Mouse (Mus musculus) hindbrain, embryonic 14.5 days (tissue): ENCODE data around the gene Rtbdn. TPM values are rescaled to one million over a fixed set of nuclear protein-coding genes. Genes with fewer than 3 reads are reported as not detected.

Experiments used
- ATAC-seq: fragments of 200-750 bp; cut with Nextera tagmentation; 2 replicates; pipeline ENCODE4 v1.8.0; 2017; ENCODE audit warnings: moderate number of reproducible peaks, mild to moderate bottlenecking, moderate TSS enrichment, moderate library complexity; ENCODE audit not compliant: low FRiP score
- DNase-seq: peaks from one replicate; pipeline ENCODE4 v3.0.0-alpha.2; 2015; ENCODE audit warnings: low spot score
- H3K27ac ChIP-seq: fragments of 300-500 bp; sonication (generic); 2 replicates; pipeline ENCODE4 v1.5.1; 2014; ENCODE audit warnings: mild to moderate bottlenecking, moderate library complexity
- H3K27me3 ChIP-seq: fragments of 300-500 bp; sonication (generic); 2 replicates; pipeline ENCODE4 v1.6.1; 2014; ENCODE audit warnings: mild to moderate bottlenecking, low read length, mixed read lengths; ENCODE audit not compliant: control insufficient read depth, insufficient read depth
- H3K36me3 ChIP-seq: fragments of 300-500 bp; sonication (generic); replicated peaks from 2 replicates; pipeline ENCODE4 v1.6.1; 2014; ENCODE audit not compliant: control insufficient read depth, insufficient read depth
- H3K4me1 ChIP-seq: fragments of 300-500 bp; sonication (generic); replicated peaks from 2 replicates; pipeline ENCODE4 v1.6.1; 2014; ENCODE audit warnings: antibody characterized with exemption, low read length, mixed read lengths; ENCODE audit not compliant: control insufficient read depth, insufficient read depth
- H3K4me2 ChIP-seq: fragments of 300-500 bp; sonication (generic); replicated peaks from 2 replicates; pipeline ENCODE4 v1.6.1; 2014; ENCODE audit warnings: mild to moderate bottlenecking, moderate library complexity
- H3K4me3 ChIP-seq: fragments of 300-500 bp; sonication (generic); replicated peaks from 2 replicates; pipeline ENCODE4 v1.5.1; 2014; ENCODE audit warnings: mild to moderate bottlenecking, low read length
- H3K9ac ChIP-seq: fragments of 300-500 bp; sonication (generic); 2 replicates; pipeline ENCODE4 v1.6.1; 2014
- H3K9me3 ChIP-seq: fragments of 300-500 bp; sonication (generic); 2 replicates; pipeline ENCODE4 v1.6.1; 2016; ENCODE audit warnings: low read length; ENCODE audit not compliant: control insufficient read depth
- WGBS: fragments of 180-500 bp; shearing (Covaris S2); extraction: QIAGEN DNeasy Blood & Tissue Kit; methylation state at CpG from one replicate; pipeline ENCODE4 v1.1.7; 2014; 5-methylcytosine and 5-hydroxymethylcytosine counted together
- polyA plus RNA-seq: library from polyadenylated mRNA; unstranded; fragments of >200 nt; fragmentation: Nextera tagmentation; extraction: Ambion mirVana; gene quantifications from 2 replicates; pipeline ENCODE4 v1.2.1, GENCODE M21; 2014

The Rtbdn gene
- polyA plus RNA-seq, 1 experiment from 2014 or later: 1.8 TPM

DNA sequence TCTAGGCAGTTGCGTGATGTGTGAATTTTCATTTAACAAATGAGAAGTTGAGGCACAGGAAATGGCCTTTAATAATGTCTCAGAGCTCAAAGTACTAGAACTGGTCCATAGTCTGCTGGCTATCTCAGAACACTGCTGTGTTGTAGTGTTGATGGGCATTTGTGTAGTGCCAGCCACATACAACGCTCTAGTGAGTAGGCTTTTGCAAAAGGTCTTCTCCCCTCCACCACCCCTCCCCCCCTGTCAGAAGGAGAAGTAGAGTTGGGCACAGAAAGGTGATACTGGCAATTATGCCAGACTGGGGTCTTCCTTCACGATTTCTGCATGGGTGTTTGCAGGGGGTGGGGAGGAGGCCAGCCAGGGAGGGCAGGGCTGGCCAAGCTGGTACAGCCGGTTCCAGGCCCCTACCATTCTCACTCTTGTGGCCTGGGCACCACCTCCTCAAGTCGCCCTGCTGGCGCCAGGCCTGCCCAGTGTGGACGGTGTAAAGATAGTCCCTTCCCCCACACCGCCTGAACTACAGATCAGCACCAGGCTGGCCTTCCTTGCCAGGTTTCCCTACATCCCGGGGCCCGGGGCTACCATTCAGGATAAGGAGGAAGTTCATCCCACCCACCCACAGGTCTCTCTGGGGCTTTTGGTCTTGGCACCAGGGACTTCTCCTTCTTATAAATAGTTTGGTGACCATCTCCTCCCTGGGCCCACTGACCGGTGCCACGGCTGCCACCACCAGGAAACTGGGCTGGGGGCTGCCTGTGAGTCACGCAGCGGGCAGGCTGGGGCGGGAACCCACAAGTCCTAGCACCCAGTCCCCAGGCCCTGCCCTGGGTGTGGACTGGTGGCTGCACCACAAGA is 35.1 kb downstream of the Rtbdn start:
- Histone ChIP-seq H3K9me3 (no peaks in the 10 kb centered on the region), H3K27me3 (peaks cover 17% of the 10 kb centered on the region), H3K9ac (no peak overlapping the region), H3K27ac (peak overlapping the region; percentile 15; the same call in 1 of the 2 replicates), H3K4me3 (no peak overlapping the region), H3K4me1 (peaks cover 46% of the 10 kb centered on the region), H3K36me3 (no peaks in the 10 kb centered on the region), H3K4me2 (no peak overlapping the region)
- WGBS: 84% methylated on average over 15 of the region's 15 CpGs
- ATAC-seq (no peak), DNase-seq (no peak)

DNA sequence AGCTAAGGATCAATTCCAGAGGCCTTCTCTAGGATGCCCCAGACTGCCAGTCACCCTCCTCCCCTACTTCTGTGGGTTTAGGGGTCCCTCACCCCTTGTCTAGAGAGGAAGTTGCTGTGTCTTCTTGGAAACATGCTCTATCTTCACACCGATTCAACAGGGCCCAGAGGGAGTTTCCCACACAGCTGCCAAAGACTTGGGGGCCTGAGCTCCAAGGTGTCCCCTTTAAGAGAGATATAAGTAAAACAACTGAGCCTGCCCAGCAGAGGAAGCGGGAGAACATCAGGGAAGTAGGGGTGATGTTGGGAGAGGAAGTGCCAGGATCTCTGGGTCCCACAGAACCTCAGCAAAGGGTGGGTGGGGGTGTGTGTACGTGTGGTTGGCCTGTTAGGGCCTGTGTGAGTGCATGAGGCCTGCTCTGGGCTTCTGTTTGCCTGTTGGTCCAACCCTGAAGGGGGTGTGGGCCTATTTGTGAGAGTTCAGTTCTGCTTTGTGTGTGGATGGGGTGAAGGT is 35.8 kb downstream of the Rtbdn start:
- 69% methylated on average over 3 of the region's 3 CpGs for WGBS
- no peak overlapping the region for H3K27ac ChIP-seq
- H3K4me2 ChIP-seq: no peak overlapping the region
- no peak overlapping the region for H3K9ac ChIP-seq
- ATAC-seq (no peak), DNase-seq (no peak)
- H3K36me3 ChIP-seq: no peaks in the 10 kb centered on the region
- H3K9me3 ChIP-seq: no peaks in the 10 kb centered on the region
- H3K4me1 ChIP-seq: peaks cover 41% of the 10 kb centered on the region
- peaks cover 23% of the 10 kb centered on the region for H3K27me3 ChIP-seq
- no peak overlapping the region for H3K4me3 ChIP-seq

- Histone ChIP-seq H3K4me3 (peak overlapping the region; percentile 48; the same call in 1 of the 2 replicates), H3K4me2 (peak overlapping the region; percentile 89)
- WGBS: 15% methylated on average over 16 of the region's 16 CpGs
These were observed 37.7 kb downstream of the Rtbdn start for GRCm38 (mm10) chr8:84984294-84985048.

GRCm38 (mm10) chr8:84985049-84985683 is 38.4 kb downstream of the Rtbdn start:
- no peaks in the 10 kb centered on the region for H3K9me3 ChIP-seq
- DNase-seq (no peak), ATAC-seq (no peak)
- H3K27ac ChIP-seq: peak overlapping the region; percentile 73
- peak overlapping the region; percentile 48 for H3K4me3 ChIP-seq
- peak overlapping the region; percentile 89 for H3K4me2 ChIP-seq
- H3K36me3 ChIP-seq: no peaks in the 10 kb centered on the region
- peak overlapping the region; percentile 58 for H3K9ac ChIP-seq
- under 1% methylated on average over 23 of the region's 23 CpGs for WGBS
- H3K27me3 ChIP-seq: peaks cover 25% of the 10 kb centered on the region
- H3K4me1 ChIP-seq: peaks cover 31% of the 10 kb centered on the region

More at GRCm38 (mm10) chr8:84984294-84985048, 37.7 kb downstream of the Rtbdn start:
- Histone ChIP-seq H3K4me1 (peaks cover 32% of the 10 kb centered on the region), H3K27me3 (peaks cover 25% of the 10 kb centered on the region), H3K9ac (peak overlapping the region; percentile 58; the same call in 1 of the 2 replicates), H3K9me3 (no peaks in the 10 kb centered on the region), H3K36me3 (no peaks in the 10 kb centered on the region), H3K27ac (peak overlapping the region; percentile 44)
- ATAC-seq (no peak), DNase-seq (no peak)

DNA sequence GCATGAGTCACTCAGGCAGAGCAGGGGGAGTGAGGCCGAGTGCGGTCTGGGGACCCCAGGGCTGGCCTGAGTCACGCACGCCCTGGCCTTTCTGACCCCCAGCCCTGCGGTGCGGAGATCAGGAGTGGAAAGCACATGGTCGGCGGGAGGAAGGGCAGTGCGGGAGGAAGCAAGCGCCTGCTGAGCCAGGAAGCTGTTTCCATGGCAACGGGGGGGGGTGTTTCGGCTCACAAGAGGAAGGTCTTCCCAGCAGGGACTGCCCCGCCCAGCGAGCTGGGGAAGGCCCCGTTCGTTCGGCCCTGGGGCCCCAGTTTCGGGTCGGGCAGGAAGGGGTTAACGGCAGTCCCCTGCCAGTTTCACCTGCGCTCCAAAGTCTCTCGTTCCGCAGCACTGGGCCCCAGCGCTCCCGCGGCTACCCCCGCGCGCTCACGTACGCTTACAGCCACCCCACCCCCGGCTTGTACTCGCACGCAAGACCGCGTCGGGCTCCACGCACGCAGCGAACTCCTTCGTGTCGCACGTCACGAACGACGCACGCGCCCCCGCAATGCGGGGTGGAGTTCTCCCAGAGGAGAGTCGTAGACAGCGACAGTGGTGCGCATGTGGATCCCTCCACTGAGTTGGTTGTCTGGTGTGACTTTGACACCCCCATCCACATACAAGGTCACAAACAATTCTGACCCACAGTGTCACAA is 39.0 kb downstream of the Rtbdn start:
- Histone ChIP-seq H3K27me3 (peaks cover 25% of the 10 kb centered on the region), H3K4me3 (peak overlapping the region; percentile 48), H3K4me2 (peak overlapping the region; percentile 89), H3K9me3 (no peaks in the 10 kb centered on the region), H3K27ac (peak overlapping the region; percentile 73), H3K9ac (peak overlapping the region; percentile 58), H3K4me1 (peaks cover 26% of the 10 kb centered on the region), H3K36me3 (no peaks in the 10 kb centered on the region)
- WGBS: under 1% methylated on average over 50 of the region's 53 CpGs
- peak; percentile 32 for ATAC-seq
- peak; percentile 82 for DNase-seq

GRCm38 (mm10) chr8:84986379-84986945 is 39.7 kb downstream of the Rtbdn start:
- DNase-seq: no peak
- no peak for ATAC-seq

DNA sequence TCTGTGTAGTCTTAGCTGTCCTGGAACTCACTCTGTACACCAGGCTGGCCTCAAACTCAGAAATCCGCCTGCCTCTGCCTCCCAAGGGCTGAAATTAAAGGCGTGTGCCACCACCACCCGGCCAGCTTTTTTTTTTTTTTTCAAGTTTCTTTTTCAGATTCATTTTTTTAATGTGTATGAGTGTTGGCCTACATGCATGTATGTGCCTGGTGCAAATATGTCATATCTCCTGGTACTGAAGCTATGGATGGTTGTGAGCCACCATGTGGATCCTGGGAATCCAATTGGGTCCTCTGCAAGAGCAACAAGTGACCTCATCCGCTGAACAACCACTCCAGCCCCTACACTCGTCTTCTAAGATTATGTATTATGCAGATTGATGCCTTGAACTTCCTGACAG is 40.6 kb downstream of the Rtbdn start:
- no peak overlapping the region for H3K4me2 ChIP-seq
- no peaks in the 10 kb centered on the region for H3K9me3 ChIP-seq
- H3K27me3 ChIP-seq: peaks cover 25% of the 10 kb centered on the region
- H3K27ac ChIP-seq: no peak overlapping the region
- no peak for ATAC-seq
- DNase-seq: no peak
- no peaks in the 10 kb centered on the region for H3K36me3 ChIP-seq
- no peak overlapping the region for H3K4me3 ChIP-seq
- H3K9ac ChIP-seq: no peak overlapping the region
- H3K4me1 ChIP-seq: peaks cover 24% of the 10 kb centered on the region
- WGBS: 85% methylated on average over 5 of the region's 5 CpGs

More at GRCm38 (mm10) chr8:84986379-84986945, 39.7 kb downstream of the Rtbdn start:
- no peaks in the 10 kb centered on the region for H3K9me3 ChIP-seq
- H3K36me3 ChIP-seq: no peaks in the 10 kb centered on the region
- H3K27me3 ChIP-seq: peaks cover 25% of the 10 kb centered on the region
- H3K27ac ChIP-seq: peak overlapping the region; percentile 73
- 35% methylated on average over 8 of the region's 8 CpGs for WGBS
- H3K4me1 ChIP-seq: peaks cover 24% of the 10 kb centered on the region
- peak overlapping the region; percentile 58 for H3K9ac ChIP-seq
- H3K4me2 ChIP-seq: peak overlapping the region; percentile 89
- H3K4me3 ChIP-seq: peak overlapping the region; percentile 48

- Histone ChIP-seq H3K36me3 (no peaks in the 10 kb centered on the region), H3K4me2 (no peak overlapping the region), H3K9ac (no peak overlapping the region), H3K4me3 (no peak overlapping the region), H3K4me1 (peaks cover 24% of the 10 kb centered on the region), H3K9me3 (no peaks in the 10 kb centered on the region), H3K27me3 (peaks cover 25% of the 10 kb centered on the region), H3K27ac (no peak overlapping the region)
- WGBS: 69% methylated on average over 2 of the region's 2 CpGs
- DNase-seq: no peak
- no peak for ATAC-seq
These were observed 41.1 kb downstream of the Rtbdn start for GRCm38 (mm10) chr8:84987903-84988302.
